Mouse (Mus musculus) limb, embryonic 13.5 days (tissue): ENCODE results near the gene Bcorl1. TPM values are rescaled to one million over a fixed set of nuclear protein-coding genes. Genes with fewer than 3 reads are reported as not detected.

Experiments used
- ATAC-seq: fragments of 200-750 bp; cut with Nextera tagmentation; 2 replicates; pipeline ENCODE4 v1.8.0; 2017; ENCODE audit warnings: low read depth, moderate number of reproducible peaks, moderate TSS enrichment; ENCODE audit not compliant: low FRiP score
- H3K27ac ChIP-seq: fragments of 300-500 bp; sonication (generic); 2 replicates; pipeline ENCODE4 v1.5.1; 2015; ENCODE audit warnings: inconsistent platforms, mild to moderate bottlenecking, moderate library complexity
- H3K27me3 ChIP-seq: fragments of 300-500 bp; sonication (generic); 2 replicates; pipeline ENCODE4 v1.6.1; 2015; ENCODE audit warnings: mild to moderate bottlenecking, inconsistent platforms
- H3K36me3 ChIP-seq: fragments of 300-500 bp; sonication (generic); 2 replicates; pipeline ENCODE4 v1.6.1; 2015; ENCODE audit warnings: inconsistent platforms, mild to moderate bottlenecking, moderate library complexity
- H3K4me1 ChIP-seq: fragments of 300-500 bp; sonication (generic); 2 replicates; pipeline ENCODE4 v1.6.1; 2015; ENCODE audit warnings: inconsistent platforms
- H3K4me2 ChIP-seq: fragments of 300-500 bp; sonication (generic); replicated peaks from 2 replicates; pipeline ENCODE4 v1.6.1; 2015; ENCODE audit warnings: inconsistent platforms, mild to moderate bottlenecking, moderate library complexity
- H3K4me3 ChIP-seq: fragments of 300-500 bp; sonication (generic); 2 replicates; pipeline ENCODE4 v1.5.1; 2015; ENCODE audit warnings: moderate library complexity, mild to moderate bottlenecking, inconsistent platforms
- H3K9ac ChIP-seq: fragments of 300-500 bp; sonication (generic); 2 replicates; pipeline ENCODE4 v1.6.1; 2015; ENCODE audit warnings: mild to moderate bottlenecking, inconsistent platforms
- H3K9me3 ChIP-seq: fragments of 300-500 bp; sonication (generic); 2 replicates; pipeline ENCODE4 v1.6.1; 2016; ENCODE audit warnings: inconsistent platforms
- WGBS: fragments of 180-500 bp; shearing (Covaris S2); methylation state at CpG from one replicate; pipeline ENCODE4 v1.1.7; 2015; 5-methylcytosine and 5-hydroxymethylcytosine counted together
- polyA plus RNA-seq: library from polyadenylated mRNA; unstranded; fragments of >200 nt; fragmentation: Nextera tagmentation; extraction: Ambion mirVana; gene quantifications from 2 replicates; pipeline ENCODE4 v1.2.1, GENCODE M21; 2015

Bcorl1 gene
- polyA plus RNA-seq, 1 experiment from 2014 or later = 6.9 TPM

DNA sequence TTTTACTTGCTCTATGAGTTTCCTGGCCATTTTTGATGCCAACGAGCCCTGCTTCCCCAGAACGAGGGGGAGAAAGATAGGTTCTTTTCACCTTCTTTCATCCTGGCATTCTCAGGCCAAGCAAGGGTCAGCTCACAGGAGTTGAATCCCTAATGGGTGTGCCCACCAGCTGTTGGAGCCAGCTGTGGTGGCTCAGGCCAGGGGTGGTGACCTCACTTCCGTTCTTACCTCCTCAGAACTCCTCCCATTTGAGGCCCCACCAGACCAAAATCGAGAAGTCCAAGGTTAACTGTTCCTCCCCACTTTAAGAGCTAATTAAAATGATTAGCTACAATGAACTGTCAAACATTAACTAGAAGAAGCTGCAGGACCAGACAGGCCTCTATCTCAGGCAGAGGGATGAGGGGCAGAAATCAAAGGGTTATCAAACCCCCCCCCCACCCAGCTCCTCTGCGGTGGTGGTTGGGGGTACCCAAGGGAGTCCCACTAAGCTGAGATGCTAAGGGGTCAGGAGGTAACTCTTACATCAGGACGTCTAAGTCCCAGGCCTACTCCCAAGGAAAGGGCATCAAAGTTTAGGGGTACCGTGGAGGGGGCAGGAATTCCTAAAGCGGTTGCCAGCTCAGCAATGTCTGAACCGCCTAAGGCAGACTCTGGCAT, 111.2 kb downstream of the Bcorl1 start:
- no peak overlapping the region for H3K27ac ChIP-seq
- peak overlapping the region; percentile 61 for H3K4me2 ChIP-seq
- H3K4me3 ChIP-seq = peak overlapping the region; percentile 53
- H3K9ac ChIP-seq = peak overlapping the region; percentile 69; the same call in 1 of the 2 replicates
- no peak for ATAC-seq
- H3K9me3 ChIP-seq = no peaks in the 10 kb centered on the region
- H3K27me3 ChIP-seq = peaks cover 20% of the 10 kb centered on the region; the same call in 1 of the 2 replicates
- 0 out of 2 replicates have a peak, but pooled peaks cover 4% of the 10 kb centered on the region for H3K4me1 ChIP-seq
- no peaks in the 10 kb centered on the region for H3K36me3 ChIP-seq
- WGBS = 36% methylated on average over 9 of the region's 9 CpGs

DNA sequence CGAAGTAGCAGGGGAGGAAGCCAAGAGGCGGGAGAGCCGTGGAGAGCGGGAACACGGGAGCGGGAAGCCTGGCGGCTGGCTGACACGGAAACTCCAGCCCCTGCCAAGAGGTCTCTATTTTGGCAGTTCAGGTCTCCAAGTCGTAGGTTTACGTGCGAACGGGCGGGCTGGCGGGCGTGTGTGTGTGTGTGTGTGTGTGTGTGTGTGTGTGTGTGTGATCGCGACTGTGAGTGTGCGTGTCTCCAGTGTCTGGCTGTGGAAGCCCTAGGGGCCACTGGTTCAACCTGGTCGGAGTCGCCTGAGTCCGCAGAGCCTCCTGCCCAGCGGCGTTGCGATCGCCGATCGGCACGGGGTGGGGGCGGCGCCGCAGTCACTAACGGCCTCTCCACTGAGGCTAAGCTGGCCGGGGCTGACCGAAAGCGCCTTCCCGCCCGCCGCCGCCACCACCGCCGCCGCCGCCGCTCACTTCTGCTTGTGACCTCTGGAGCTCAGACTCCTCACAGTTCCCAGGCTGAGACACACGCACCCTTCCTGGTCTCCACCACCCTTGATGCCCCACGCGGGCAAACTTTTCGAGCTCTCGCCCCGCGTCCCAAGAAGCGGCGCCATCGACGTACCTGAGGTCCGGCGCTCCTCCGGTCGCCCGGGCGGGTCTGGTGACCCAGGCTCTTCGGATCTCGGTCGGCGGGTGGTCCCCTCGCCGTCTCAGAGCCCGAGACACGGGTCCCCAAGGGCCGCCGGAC, 111.9 kb downstream of the Bcorl1 start:
- no peak overlapping the region for H3K27ac ChIP-seq
- H3K4me2 ChIP-seq = peak overlapping the region; percentile 61
- peak; percentile 17; the same call in 1 of the 2 replicates for ATAC-seq
- H3K36me3 ChIP-seq = no peaks in the 10 kb centered on the region
- peaks cover 20% of the 10 kb centered on the region; the same call in 1 of the 2 replicates for H3K27me3 ChIP-seq
- H3K9ac ChIP-seq = peak overlapping the region; percentile 69
- peak overlapping the region; percentile 53 for H3K4me3 ChIP-seq
- H3K4me1 ChIP-seq = 0 out of 2 replicates have a peak, but pooled peaks cover 4% of the 10 kb centered on the region
- H3K9me3 ChIP-seq = no peaks in the 10 kb centered on the region
- 14% methylated on average over 39 of the region's 71 CpGs for WGBS

DNA sequence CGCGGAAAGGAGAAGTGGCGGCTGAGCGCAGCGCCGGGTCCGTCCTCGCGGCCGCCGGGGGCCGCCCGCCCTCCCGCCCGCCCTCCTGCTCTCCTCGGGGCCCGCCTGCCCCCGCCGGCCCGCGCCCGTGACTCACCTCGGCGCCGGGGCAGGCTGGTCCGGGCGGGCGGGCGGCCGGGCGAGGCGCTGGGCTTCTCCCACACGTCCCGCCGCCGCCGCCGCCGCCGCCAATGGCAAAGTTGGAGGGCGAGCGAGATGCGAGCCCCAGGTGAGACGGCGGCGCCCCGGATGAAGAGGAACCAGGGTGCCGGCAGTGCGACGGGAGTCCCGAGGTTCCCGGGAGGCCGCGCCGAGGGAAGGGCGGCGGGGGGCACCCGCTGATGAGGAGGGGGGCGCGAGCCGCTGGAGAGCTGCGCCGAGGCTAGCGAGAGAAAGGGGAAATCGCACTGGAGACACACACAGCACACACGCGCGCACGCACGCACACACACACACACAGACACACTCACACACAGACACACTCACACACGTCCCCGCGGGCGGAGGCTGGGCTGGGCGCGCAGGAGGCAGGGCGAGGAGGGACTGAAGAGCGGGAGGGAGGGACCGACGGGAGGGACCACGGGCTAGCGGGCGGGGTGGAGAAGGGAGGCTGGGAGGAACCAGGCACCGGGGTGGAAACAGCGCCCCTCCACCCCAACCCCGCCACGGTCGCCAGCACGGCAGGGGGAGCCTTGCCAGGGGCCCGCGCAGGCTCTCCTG, 112.8 kb downstream of the Bcorl1 start:
- peak overlapping the region; percentile 61 for H3K4me2 ChIP-seq
- WGBS = 8% methylated on average over 28 of the region's 91 CpGs
- peak; percentile 70 for ATAC-seq
- peak overlapping the region; percentile 53 for H3K4me3 ChIP-seq
- H3K9ac ChIP-seq = peak overlapping the region; percentile 69
- H3K27ac ChIP-seq = no peak overlapping the region
- peaks cover 20% of the 10 kb centered on the region; the same call in 1 of the 2 replicates for H3K27me3 ChIP-seq
- no peaks in the 10 kb centered on the region for H3K9me3 ChIP-seq
- 0 out of 2 replicates have a peak, but pooled peaks cover 4% of the 10 kb centered on the region for H3K4me1 ChIP-seq
- H3K36me3 ChIP-seq = no peaks in the 10 kb centered on the region

DNA sequence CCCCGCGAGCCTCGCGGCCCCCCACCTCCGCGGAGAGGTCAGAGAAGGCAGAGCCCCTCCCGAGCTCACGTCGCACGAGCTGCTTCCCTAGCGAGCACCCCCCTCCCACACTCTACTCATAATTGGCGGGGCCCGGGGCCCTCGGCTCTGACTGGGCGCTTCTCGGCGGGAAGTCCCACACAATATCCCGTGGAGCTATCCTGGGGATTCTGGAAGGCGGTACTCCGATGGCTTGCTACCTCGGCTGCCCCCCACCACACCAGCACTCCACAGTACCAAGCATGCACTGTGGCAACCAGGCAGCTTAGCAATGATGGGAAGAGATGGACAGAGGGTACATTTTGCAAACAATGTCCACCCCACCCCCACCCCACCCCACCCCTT, 113.3 kb downstream of the Bcorl1 start:
- H3K27me3 ChIP-seq = peaks cover 20% of the 10 kb centered on the region; the same call in 1 of the 2 replicates
- H3K9ac ChIP-seq = peak overlapping the region; percentile 69; the same call in 1 of the 2 replicates
- H3K9me3 ChIP-seq = no peaks in the 10 kb centered on the region
- H3K27ac ChIP-seq = no peak overlapping the region
- peak overlapping the region; percentile 53 for H3K4me3 ChIP-seq
- peak; percentile 45 for ATAC-seq
- 12% methylated on average over 19 of the region's 21 CpGs for WGBS
- 0 out of 2 replicates have a peak, but pooled peaks cover 4% of the 10 kb centered on the region for H3K4me1 ChIP-seq
- peak overlapping the region; percentile 61 for H3K4me2 ChIP-seq
- no peaks in the 10 kb centered on the region for H3K36me3 ChIP-seq

DNA sequence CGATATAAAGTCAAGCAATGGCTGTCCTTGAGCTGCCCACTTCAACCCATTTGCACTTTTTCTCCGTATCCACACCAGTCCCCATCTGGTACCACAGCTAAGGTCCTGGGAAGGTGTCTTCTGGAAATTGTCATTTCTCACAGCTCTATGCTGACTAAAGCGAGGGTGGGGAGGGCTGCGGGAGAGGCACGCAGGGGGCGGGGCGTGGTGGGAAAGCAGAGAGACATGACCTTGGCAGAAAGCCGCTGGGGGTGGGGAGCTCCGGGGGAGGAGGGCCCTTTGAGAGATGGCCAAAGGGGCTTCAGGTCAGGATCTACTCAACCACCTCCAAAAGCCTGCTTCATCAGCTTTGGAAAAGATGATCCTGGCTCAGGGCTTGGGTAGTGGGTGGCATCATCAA, 113.9 kb downstream of the Bcorl1 start:
- Histone ChIP-seq H3K27me3 (peaks cover 20% of the 10 kb centered on the region; the same call in 1 of the 2 replicates), H3K4me2 (peak overlapping the region; percentile 61), H3K9ac (no peak overlapping the region), H3K27ac (no peak overlapping the region), H3K4me3 (no peak overlapping the region), H3K4me1 (0 out of 2 replicates have a peak, but pooled peaks cover 2% of the 10 kb centered on the region), H3K9me3 (no peaks in the 10 kb centered on the region), H3K36me3 (no peaks in the 10 kb centered on the region)
- ATAC-seq = no peak
- WGBS = 36% methylated on average over 9 of the region's 9 CpGs

DNA sequence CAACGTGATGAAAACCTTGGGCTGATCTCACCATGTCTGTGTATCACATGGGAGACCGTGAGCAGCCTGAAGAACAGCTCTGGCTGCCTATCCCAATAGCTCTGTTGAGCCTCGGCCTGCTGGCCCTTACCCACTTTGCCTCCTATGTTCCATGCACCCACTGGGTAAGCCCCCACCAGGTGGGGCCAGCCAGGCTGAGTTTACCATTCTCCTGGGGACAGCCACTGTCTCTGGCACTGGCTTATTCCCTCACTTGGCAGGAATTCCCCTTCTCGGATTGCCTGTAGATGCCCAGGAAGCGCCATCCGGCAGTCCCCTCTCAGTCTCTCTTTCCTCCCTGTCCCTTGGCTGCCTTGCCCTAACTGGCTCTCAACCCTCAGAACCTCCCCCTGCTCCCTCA, 115.8 kb downstream of the Bcorl1 start:
- no peak overlapping the region for H3K4me2 ChIP-seq
- no peaks in the 10 kb centered on the region for H3K4me1 ChIP-seq
- no peak overlapping the region; the same call in 1 of the 2 replicates for H3K9ac ChIP-seq
- H3K4me3 ChIP-seq = no peak overlapping the region
- no peak overlapping the region for H3K27ac ChIP-seq
- 51% methylated on average over 6 of the region's 6 CpGs for WGBS
- peaks cover 20% of the 10 kb centered on the region; the same call in 1 of the 2 replicates for H3K27me3 ChIP-seq
- ATAC-seq = no peak
- no peaks in the 10 kb centered on the region for H3K9me3 ChIP-seq
- no peaks in the 10 kb centered on the region for H3K36me3 ChIP-seq

Other genes with a start within 250 kb of the Bcorl1 start
- gene Xpnpep2, start 232.6 kb upstream of the Bcorl1 start, polyA plus RNA-seq = 3.6 and 4.3 TPM in 2 replicates
- 1.4 and 1.8 TPM in 2 replicates for gene Sash3, start 194.9 kb upstream of the Bcorl1 start, polyA plus RNA-seq
- 5.6 and 6.8 TPM in 2 replicates for gene Zdhhc9, start 132.5 kb upstream of the Bcorl1 start, polyA plus RNA-seq
- gene Utp14a, start 84.5 kb upstream of the Bcorl1 start, polyA plus RNA-seq = 22.6 and 23.2 TPM in 2 replicates
- gene Elf4, start 121.8 kb downstream of the Bcorl1 start, polyA plus RNA-seq = 4.1 and 4.9 TPM in 2 replicates
- gene Aifm1, start 172.2 kb downstream of the Bcorl1 start, polyA plus RNA-seq = 73.7 and 75.3 TPM in 2 replicates
- gene Rab33a, start 177.9 kb downstream of the Bcorl1 start, polyA plus RNA-seq = 5.9 and 6.9 TPM in 2 replicates